Mouse (Mus musculus) MEL (cell line): ENCODE measurements around the gene Krtap9-5. TPM values are rescaled to one million over a fixed set of nuclear protein-coding genes. Genes with fewer than 3 reads are reported as not detected.

Experiments used
- DNase-seq: peaks from one replicate; pipeline ENCODE4 v3.0.0; 2011; ENCODE audit warnings: low read depth, low spot score
- H3K27ac ChIP-seq: 2 replicates; pipeline ENCODE4 v1.5.1; 2012; ENCODE audit warnings: low read depth, mild to moderate bottlenecking, control low read depth, low read length, moderate library complexity; ENCODE audit not compliant: control insufficient read depth
- H3K27me3 ChIP-seq, 2 experiments: fragments of 150-350 bp in 1 of 2; sonication (generic) in 1 of 2; 2 replicates each; pipeline ENCODE4 v1.6.1; 2012; ENCODE audit warnings: low read length in 2 of 2, mild to moderate bottlenecking in 2 of 2, improper control_type of control experiment in 1 of 2, moderate library complexity in 1 of 2; ENCODE audit not compliant: insufficient read depth in 2 of 2, control insufficient read depth in 1 of 2
- H3K36me3 ChIP-seq, 2 experiments: 2 replicates each; pipeline ENCODE4 v1.6.1; 2012 to 2014; ENCODE audit warnings: low read length in 2 of 2, improper control_type of control experiment in 1 of 2, inconsistent platforms in 1 of 2, mild to moderate bottlenecking in 1 of 2; ENCODE audit not compliant: insufficient read depth in 2 of 2, control insufficient read depth in 1 of 2
- H3K4me1 ChIP-seq, 2 experiments: fragments of 150-350 bp in 1 of 2; sonication (generic) in 1 of 2; 2 replicates each; pipeline ENCODE4 v1.6.1; 2012; ENCODE audit warnings: low read length in 2 of 2, improper control_type of control experiment in 1 of 2, mild to moderate bottlenecking in 1 of 2; ENCODE audit not compliant: insufficient read depth in 2 of 2, control insufficient read depth in 1 of 2
- H3K4me3 ChIP-seq, 2 experiments: fragments of 150-350 bp in 1 of 2; sonication (generic) in 1 of 2; 2 replicates each; pipeline ENCODE4 v1.5.1; 2012; ENCODE audit warnings: low read depth in 2 of 2, low read length in 2 of 2, mild to moderate bottlenecking in 2 of 2, moderate library complexity in 2 of 2, control low read depth in 1 of 2, improper control_type of control experiment in 1 of 2; ENCODE audit not compliant: control insufficient read depth in 1 of 2, insufficient read depth in 1 of 2
- H3K79me2 ChIP-seq: 2 replicates; pipeline ENCODE4 v1.6.1; 2012; ENCODE audit warnings: mild to moderate bottlenecking, low read length, moderate library complexity; ENCODE audit not compliant: control insufficient read depth, poor library complexity, insufficient read depth
- H3K9ac ChIP-seq: 2 replicates; pipeline ENCODE4 v1.6.1; 2012; ENCODE audit warnings: low read depth, mild to moderate bottlenecking, control low read depth, low read length, moderate library complexity; ENCODE audit not compliant: control insufficient read depth, poor library complexity, severe bottlenecking
- H3K9me3 ChIP-seq: fragments of 150-350 bp; sonication (generic); replicated peaks from 2 replicates; pipeline ENCODE4 v1.6.1; 2012; ENCODE audit warnings: mild to moderate bottlenecking, low read length, improper control_type of control experiment, moderate library complexity; ENCODE audit not compliant: insufficient read depth
- BHLHE40 ChIP-seq: IDR thresholded peaks from 2 replicates; pipeline ENCODE4 v1.6.1; 2012; ENCODE audit warnings: low read depth, mild to moderate bottlenecking, inconsistent platforms, low read length, improper control_type of control experiment, borderline replicate concordance
- CHD1 ChIP-seq: IDR thresholded peaks from 2 replicates; pipeline ENCODE4 v1.6.1; 2012; ENCODE audit warnings: low read depth, mild to moderate bottlenecking, inconsistent platforms, low read length, improper control_type of control experiment
- CHD2 ChIP-seq: IDR thresholded peaks from 2 replicates; pipeline ENCODE4 v1.6.1; 2011; ENCODE audit warnings: low read length, improper control_type of control experiment
- E2F4 ChIP-seq: IDR thresholded peaks from 2 replicates; pipeline ENCODE4 v1.6.1; 2011; ENCODE audit warnings: low read depth, low read length, improper control_type of control experiment, borderline replicate concordance
- ELF1 ChIP-seq: IDR thresholded peaks from 2 replicates; pipeline ENCODE4 v1.6.1; 2014; ENCODE audit warnings: low read depth, mild to moderate bottlenecking, inconsistent platforms, low read length, improper control_type of control experiment, moderate library complexity
- ETS1 ChIP-seq: IDR thresholded peaks from 2 replicates; pipeline ENCODE4 v1.6.1; 2012; ENCODE audit warnings: low read depth, mild to moderate bottlenecking, inconsistent platforms, low read length, improper control_type of control experiment, moderate library complexity
- GABPA ChIP-seq: IDR thresholded peaks from 2 replicates; pipeline ENCODE4 v1.6.1; 2012; ENCODE audit warnings: low read depth, mild to moderate bottlenecking, inconsistent platforms, low read length, improper control_type of control experiment, moderate library complexity
- HCFC1 ChIP-seq: IDR thresholded peaks from 2 replicates; pipeline ENCODE4 v1.6.1; 2012; ENCODE audit warnings: low read depth, mild to moderate bottlenecking, inconsistent platforms, low read length, improper control_type of control experiment, moderate library complexity
- MAZ ChIP-seq: IDR thresholded peaks from 2 replicates; pipeline ENCODE4 v1.6.1; 2012; ENCODE audit warnings: low read depth, mild to moderate bottlenecking, inconsistent platforms, low read length, improper control_type of control experiment
- MYB ChIP-seq: IDR thresholded peaks from 2 replicates; pipeline ENCODE4 v1.6.1; 2011; ENCODE audit warnings: mild to moderate bottlenecking, low read depth, low read length, improper control_type of control experiment
- POLR2AphosphoS5 ChIP-seq: IDR thresholded peaks from 2 replicates; pipeline ENCODE4 v1.6.1; 2012; ENCODE audit warnings: low read depth, borderline replicate concordance, mild to moderate bottlenecking, inconsistent platforms, low read length, moderate library complexity, mixed read lengths
- USF1 ChIP-seq: IDR thresholded peaks from 2 replicates; pipeline ENCODE4 v1.6.1; 2014; ENCODE audit warnings: low read depth, mild to moderate bottlenecking, inconsistent platforms, low read length, improper control_type of control experiment, moderate library complexity
- USF2 ChIP-seq, 2 experiments: IDR thresholded peaks; 2 replicates each; pipeline ENCODE4 v1.6.1; 2011 to 2012; ENCODE audit warnings: improper control_type of control experiment in 2 of 2, low read length in 2 of 2, borderline replicate concordance in 1 of 2, inconsistent platforms in 1 of 2, low read depth in 1 of 2, mild to moderate bottlenecking in 1 of 2; ENCODE audit not compliant: insufficient read depth in 1 of 2
- ZC3H11A ChIP-seq: IDR thresholded peaks from 2 replicates; pipeline ENCODE4 v1.6.1; 2012; ENCODE audit warnings: low read depth, mild to moderate bottlenecking, inconsistent platforms, low read length, improper control_type of control experiment
- ZKSCAN1 ChIP-seq: IDR thresholded peaks from 2 replicates; pipeline ENCODE4 v1.6.1; 2012; ENCODE audit warnings: low read depth, mild to moderate bottlenecking, inconsistent platforms, low read length, improper control_type of control experiment, moderate library complexity
- polyA plus RNA-seq, 2 experiments: library from polyadenylated mRNA; stranded (reverse) in 1 of 2; unstranded in 1 of 2; fragments of >175 nt in 1 of 2; fragments of >200 nt in 1 of 2; gene quantifications; 2 replicates each; pipeline versions ENCODE4 v1.2.1 to v1.2.4; 2012; ENCODE audit warnings: low replicate concordance in 2 of 2, low read depth in 1 of 2; ENCODE audit not compliant: insufficient read length in 2 of 2, insufficient read depth in 1 of 2, missing spikeins in 1 of 2
- total RNA-seq: library from RNA; depleted of rRNA; stranded (reverse); fragments of 300-350 nt; gene quantifications from 2 replicates; pipeline ENCODE4 v1.2.3, GENCODE M21; 2012

Krtap9-5 gene
- total and polyA plus RNA-seq, 3 experiments, result not detected

DNA sequence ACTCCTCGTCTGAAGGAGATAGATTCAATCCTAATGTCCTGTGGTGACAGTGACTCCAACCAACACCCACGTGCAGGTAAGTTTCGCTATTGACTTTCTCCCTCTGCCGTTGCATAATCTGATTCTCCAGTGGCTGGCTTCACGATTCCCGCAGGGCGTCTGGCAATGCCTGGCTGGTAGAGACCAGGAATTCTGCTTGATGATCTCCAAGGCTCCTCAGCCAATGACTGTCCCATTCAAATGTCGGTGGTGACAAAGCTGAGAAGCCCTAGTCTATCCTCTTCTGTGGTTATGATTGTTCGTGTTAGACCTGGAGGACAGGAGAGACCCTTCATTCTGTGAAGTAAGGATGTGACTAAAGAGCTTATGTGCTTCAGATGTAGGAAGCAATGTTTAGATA is 34.5 kb downstream of the Krtap9-5 start:
- Histone ChIP-seq H3K9me3 (no peaks in the 10 kb centered on the region), H3K79me2 (no peaks in the 10 kb centered on the region), H3K27me3 (no peaks in the 10 kb centered on the region), H3K36me3 (no peaks in the 10 kb centered on the region), H3K27ac (no peak overlapping the region), H3K4me1 (no peaks in the 10 kb centered on the region), H3K9ac (no peak overlapping the region), H3K4me3 (no peak overlapping the region)
- no peak for TF ChIP-seq ETS1
- TF ChIP-seq USF2 (IDR thresholded peaks at IDR 0.05; ENCODE audit: borderline replicate concordance in 1 of 2, insufficient read depth in 1 of 2, low read depth in 1 of 2, low read length in 2 of 2), result no peak
- no peak for TF ChIP-seq BHLHE40
- no peak for DNase-seq

- TF ChIP-seq ETS1 (no peak), CHD1 (no peak), GABPA (no peak), MAZ (no peak)
- H3K27me3 ChIP-seq, result no peaks in the 10 kb centered on the region
- no peaks in the 10 kb centered on the region for H3K9me3 ChIP-seq
Measured at GRCm38 (mm10) chr11:99983442-99983841, 35.2 kb downstream of the Krtap9-5 start.

GRCm38 (mm10) chr11:99985291-99986092 is 37.2 kb downstream of the Krtap9-5 start:
- no peaks in the 10 kb centered on the region for H3K79me2 ChIP-seq
- H3K27ac ChIP-seq, result no peak overlapping the region
- H3K27me3 ChIP-seq, result no peaks in the 10 kb centered on the region
- TF ChIP-seq ETS1, result no peak
- TF ChIP-seq POLR2AphosphoS5, result no peak
- no peak for TF ChIP-seq ZKSCAN1
- TF ChIP-seq MYB, result no peak
- TF ChIP-seq E2F4, result no peak
- no peak for TF ChIP-seq CHD2
- TF ChIP-seq ELF1, result no peak
- TF ChIP-seq HCFC1, result no peak
- no peak for TF ChIP-seq USF1
- TF ChIP-seq ZC3H11A, result no peak
- TF ChIP-seq, all 39 proteins: peak for 0
- Histone ChIP-seq H3K9ac (no peak overlapping the region), H3K4me1 (no peaks in the 10 kb centered on the region), H3K9me3 (no peaks in the 10 kb centered on the region), H3K4me3 (no peak overlapping the region), H3K36me3 (no peaks in the 10 kb centered on the region)
- no peak for DNase-seq

More at GRCm38 (mm10) chr11:99983442-99983841, 35.2 kb downstream of the Krtap9-5 start:
- DNase-seq, result no peak
- Histone ChIP-seq H3K36me3 (no peaks in the 10 kb centered on the region), H3K4me3 (no peak overlapping the region), H3K79me2 (no peaks in the 10 kb centered on the region), H3K4me1 (no peaks in the 10 kb centered on the region), H3K9ac (no peak overlapping the region), H3K27ac (no peak overlapping the region)
